Mouse (Mus musculus) left cerebral cortex, adult 11 months (tissue): ENCODE measurements at regions not wholly inside any gene's neighbourhood (a gene's known extent, or its start where the extent isn't known, plus 50 kb on each side); places are given as distances from the start of the nearest gene placed in this dataset.
"Not testable (repeated sequence)": the region's sequence is repeated elsewhere in the genome, so short reads cannot be mapped to it uniquely, and the experiment has no call there.

Experiments
- DNase-seq: peaks from one replicate; pipeline ENCODE4 v3.0.0; 2022; ENCODE audit warnings: low spot score

DNA sequence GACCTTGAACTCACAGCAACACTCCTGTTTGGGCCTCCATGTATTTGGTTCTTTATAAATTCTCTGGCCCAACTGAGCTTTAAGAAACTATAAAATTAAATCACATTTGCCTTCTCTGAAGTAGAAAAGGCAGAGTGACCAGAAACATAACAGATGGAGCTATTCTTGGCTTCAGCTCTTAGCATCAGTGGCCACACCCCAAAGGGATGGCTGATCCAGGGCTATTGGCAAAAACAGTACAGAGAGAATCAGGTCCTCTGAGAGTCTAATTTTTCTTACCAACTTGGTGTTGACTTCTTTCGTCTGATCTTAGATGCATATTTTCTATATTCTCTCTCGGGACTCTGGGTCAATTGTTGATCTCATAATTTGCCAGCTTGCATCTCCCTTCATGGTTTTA, 103.2 kb upstream of the Arhgap20 start:
- DNase-seq, result no peak

DNA sequence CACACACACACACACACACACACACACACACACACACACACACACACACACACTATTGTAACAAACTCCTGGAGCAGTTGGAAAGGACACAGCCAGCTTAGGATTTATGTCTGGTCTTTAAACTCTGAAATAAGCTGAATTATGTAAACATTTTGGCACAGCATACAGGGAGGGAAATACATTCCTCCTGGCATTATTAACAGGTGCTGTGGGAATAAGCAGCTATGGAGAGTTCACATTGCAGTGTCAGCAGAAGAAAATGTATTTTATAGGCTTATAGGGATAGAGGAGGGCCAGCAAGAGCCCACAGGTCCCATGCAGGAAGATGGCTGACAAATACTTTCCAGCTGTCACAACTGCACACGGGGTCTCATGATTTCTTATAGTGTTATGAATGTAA, 100.8 kb upstream of the Arhgap20 start:
- no peak for DNase-seq

DNA sequence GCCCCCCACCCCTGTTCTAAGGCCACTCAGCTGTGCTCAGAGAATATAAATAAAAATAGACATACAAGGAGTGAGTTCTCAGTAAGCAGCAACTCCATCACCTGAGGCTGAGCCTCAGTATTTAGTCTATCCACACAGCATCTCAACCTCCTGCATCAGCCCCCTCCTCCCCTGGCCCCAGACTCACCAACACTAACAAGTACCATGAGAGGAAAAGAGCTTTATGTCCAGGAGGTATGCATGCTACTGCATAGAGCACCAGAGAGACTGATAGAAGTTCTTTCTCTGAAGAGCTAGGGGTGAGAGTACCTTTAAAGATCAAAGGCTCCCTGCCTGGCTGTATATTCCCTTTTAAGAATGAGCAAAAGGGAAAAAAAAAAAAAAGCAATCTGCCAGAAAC, 100.3 kb upstream of the Arhgap20 start:
- DNase-seq, result no peak

DNA sequence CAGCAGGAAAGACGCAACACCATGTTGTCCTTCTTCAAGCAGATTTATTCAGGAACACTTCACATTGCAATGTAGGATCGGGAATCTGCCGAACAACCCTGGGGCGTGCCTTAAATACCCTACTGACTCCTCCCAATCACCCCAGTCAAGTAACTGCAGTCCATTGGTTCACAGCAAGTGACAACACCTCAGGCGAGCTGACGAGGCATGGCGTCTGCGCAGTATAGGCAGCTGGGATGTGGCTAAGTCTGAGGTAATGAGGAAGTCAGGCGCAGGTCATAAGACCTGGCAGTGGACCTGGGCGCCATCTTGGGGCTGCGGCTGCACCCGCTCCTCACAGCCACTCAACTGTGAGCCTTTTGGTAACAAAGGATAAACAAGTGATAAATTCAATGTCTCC, 96.2 kb upstream of the Arhgap20 start:
- DNase-seq, result not testable (repeated sequence)

DNA sequence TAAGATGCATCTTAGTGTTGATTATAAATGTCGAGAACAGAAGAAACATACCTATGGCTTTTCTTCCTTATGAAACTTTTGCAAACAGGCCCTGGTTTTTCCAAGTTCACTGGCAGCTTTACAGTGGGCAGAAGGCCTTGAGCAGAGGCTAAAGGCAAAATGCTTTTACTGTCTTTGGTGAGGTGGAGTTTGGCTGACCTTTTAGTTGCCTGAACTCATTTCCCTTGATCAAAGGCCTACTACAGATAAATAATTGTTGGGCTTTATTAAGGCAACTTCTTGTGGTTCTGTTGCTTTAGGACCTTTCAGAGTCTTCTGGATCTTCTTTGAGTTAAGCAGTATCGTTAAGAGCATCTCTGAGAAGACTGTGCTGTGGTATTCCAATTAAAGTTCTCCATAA, 94.6 kb upstream of the Arhgap20 start:
- no peak for DNase-seq

DNA sequence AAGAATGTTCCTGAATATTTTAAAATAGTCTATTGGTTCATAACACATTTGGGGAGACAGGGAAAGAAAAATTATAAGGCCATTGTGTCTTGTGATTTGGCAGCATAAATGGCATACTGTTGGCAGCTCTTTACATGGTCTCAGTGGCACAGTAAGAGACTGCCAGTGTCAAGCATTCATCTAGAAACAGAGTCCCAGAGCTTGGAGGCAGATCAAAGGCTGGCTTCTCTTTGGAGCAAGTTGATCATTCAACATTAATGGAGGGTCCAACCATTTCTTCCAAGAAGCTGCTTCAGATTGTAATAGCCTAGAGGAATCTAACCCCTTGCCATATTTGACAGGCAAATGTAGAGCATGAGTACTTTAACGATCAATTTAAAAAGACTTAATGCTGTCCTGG, 78.6 kb upstream of the Arhgap20 start:
- no peak for DNase-seq

DNA sequence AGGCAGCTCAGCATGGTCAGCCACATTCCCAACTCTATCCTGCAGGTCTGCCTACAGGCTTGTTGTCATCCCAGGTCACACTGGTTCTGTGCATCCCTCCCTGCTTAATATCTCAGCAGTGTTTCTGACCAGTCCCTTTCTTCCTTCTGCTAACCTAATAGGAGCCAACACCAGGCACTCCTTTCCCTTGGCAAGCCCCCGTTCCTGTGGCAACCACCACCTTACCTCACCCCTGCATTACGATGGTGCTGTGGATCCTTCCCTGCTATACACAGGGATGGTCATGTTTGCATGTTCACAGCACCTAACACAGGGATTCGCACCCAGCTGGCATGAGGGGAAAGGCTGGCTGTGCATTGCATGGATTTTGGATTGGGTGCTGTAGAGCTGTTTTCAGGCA, 50.8 kb upstream of the Arhgap20 start:
- no peak for DNase-seq
